Mouse (Mus musculus) kidney, adult 2 months (tissue): Measurements from ENCODE around the gene Ube2s. TPM values are rescaled to one million over a fixed set of nuclear protein-coding genes. Genes with fewer than 3 reads are reported as not detected.
"Not testable (repeated sequence)": the region's sequence is repeated elsewhere in the genome, so short reads cannot be mapped to it uniquely, and the experiment has no call there.

Experiments
- DNase-seq: peaks from one replicate; pipeline ENCODE4 v3.0.0; 2021
- H3K27ac ChIP-seq: fragments of 200-500 bp; 2 replicates; pipeline ENCODE4 v1.5.1; 2012; ENCODE audit warnings: low read depth, low read length, control low read depth, inconsistent platforms; ENCODE audit not compliant: insufficient read depth
- H3K27me3 ChIP-seq: fragments of 200-500 bp; replicated peaks from 2 replicates; pipeline ENCODE4 v1.6.1; 2012; ENCODE audit warnings: mild to moderate bottlenecking, moderate library complexity, low read length, inconsistent platforms; ENCODE audit not compliant: control insufficient read depth, insufficient read depth
- H3K36me3 ChIP-seq: fragments of 200-500 bp; 2 replicates; pipeline ENCODE4 v1.6.1; 2012; ENCODE audit warnings: mild to moderate bottlenecking, moderate library complexity, low read length, inconsistent platforms; ENCODE audit not compliant: control insufficient read depth, insufficient read depth
- H3K4me1 ChIP-seq: fragments of 200-500 bp; 2 replicates; pipeline ENCODE4 v1.6.1; 2011; ENCODE audit warnings: low read length; ENCODE audit not compliant: control insufficient read depth, insufficient read depth
- H3K4me3 ChIP-seq: fragments of 200-500 bp; 2 replicates; pipeline ENCODE4 v1.5.1; 2011; ENCODE audit warnings: mild to moderate bottlenecking, low read depth, low read length, control low read depth; ENCODE audit not compliant: insufficient read depth
- CTCF ChIP-seq: fragments of 200-500 bp; conservative IDR thresholded peaks from 2 replicates; pipeline ENCODE4 v1.5.1; 2011; ENCODE audit warnings: low read depth, mild to moderate bottlenecking, control low read depth, low read length, moderate library complexity, mixed read lengths; ENCODE audit not compliant: insufficient read depth, insufficient read length
- POLR2A ChIP-seq: fragments of 200-500 bp; IDR thresholded peaks from one replicate; pipeline ENCODE4 v1.6.1; 2011; ENCODE audit warnings: low read depth, low read length, control low read depth
- WGBS: fragments of 180-500 bp; shearing (Covaris S2); methylation state at CpG from one replicate; pipeline ENCODE4 v1.1.7; 2018; 5-methylcytosine and 5-hydroxymethylcytosine counted together
- polyA plus RNA-seq: library from polyadenylated mRNA; depleted of rRNA; stranded (reverse); fragments of >200 nt; gene quantifications from 2 replicates; pipeline ENCODE4 v1.2.3, GENCODE M21; 2012

Ube2s gene
- polyA plus RNA-seq, 1 experiment = 240 TPM

DNA sequence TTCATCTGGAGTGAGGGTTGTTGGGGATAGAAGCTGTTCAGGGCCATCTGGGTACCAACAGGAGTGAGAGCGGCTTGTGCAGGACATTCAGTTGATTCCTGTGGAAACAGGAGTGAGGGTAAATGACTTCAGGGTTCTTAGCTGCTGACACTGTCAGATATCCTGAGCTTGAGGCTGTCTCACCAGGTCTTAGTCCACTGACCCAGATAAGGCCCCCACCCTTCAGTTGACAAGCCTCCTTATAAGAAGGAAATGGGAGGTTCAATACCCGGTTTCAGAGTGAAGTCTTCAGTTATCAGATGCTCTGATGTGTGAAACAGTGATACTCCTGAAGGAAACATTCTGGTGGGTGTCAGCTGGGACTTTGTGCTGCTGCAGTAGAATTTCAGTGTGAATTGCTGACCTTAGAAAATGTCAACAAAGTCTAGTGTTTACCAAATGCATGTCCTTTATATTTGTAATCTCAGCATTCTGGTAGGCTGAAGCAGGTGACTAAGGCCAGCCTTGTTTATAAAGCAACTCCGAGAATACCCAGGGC lies 17.7 kb downstream of the Ube2s start:
- peaks cover 8% of the 10 kb centered on the region; the same call in 1 of the 2 replicates for H3K4me1 ChIP-seq
- no peak for TF ChIP-seq CTCF
- TF ChIP-seq POLR2A = no peak
- no peak overlapping the region for H3K27ac ChIP-seq
- no peaks in the 10 kb centered on the region for H3K27me3 ChIP-seq
- H3K4me3 ChIP-seq = no peak overlapping the region
- H3K36me3 ChIP-seq = peaks cover 2% of the 10 kb centered on the region; the same call in 1 of the 2 replicates
- DNase-seq = no peak
- 59% methylated on average over 3 of the region's 3 CpGs for WGBS

DNA sequence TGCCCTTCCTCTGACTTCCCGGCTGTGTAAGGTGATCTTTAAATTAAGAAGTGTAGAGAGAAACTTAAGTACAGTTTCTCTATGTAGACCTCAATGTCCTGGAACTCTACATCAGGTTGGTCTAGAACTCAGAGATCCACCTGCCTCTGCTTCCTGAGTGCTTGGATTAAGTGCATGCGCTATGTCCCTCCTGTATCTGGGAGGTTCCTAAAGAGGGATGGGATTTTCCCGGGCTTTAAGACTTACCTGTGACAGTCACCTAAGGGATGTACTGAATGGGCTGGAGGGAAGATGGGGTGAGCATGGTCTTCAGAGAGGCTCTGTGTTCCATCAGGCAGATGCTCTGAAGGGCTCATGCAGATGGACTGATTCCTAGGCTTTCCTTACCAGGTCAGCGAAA lies 18.7 kb downstream of the Ube2s start:
- Histone ChIP-seq H3K4me1 (peaks cover 8% of the 10 kb centered on the region; the same call in 1 of the 2 replicates), H3K4me3 (peak overlapping the region; percentile 99), H3K27ac (no peak overlapping the region), H3K36me3 (peaks cover 2% of the 10 kb centered on the region; the same call in 1 of the 2 replicates), H3K27me3 (no peaks in the 10 kb centered on the region)
- TF ChIP-seq CTCF (no peak), POLR2A (no peak)
- DNase-seq = no peak
- 31% methylated on average over 4 of the region's 4 CpGs for WGBS

DNA sequence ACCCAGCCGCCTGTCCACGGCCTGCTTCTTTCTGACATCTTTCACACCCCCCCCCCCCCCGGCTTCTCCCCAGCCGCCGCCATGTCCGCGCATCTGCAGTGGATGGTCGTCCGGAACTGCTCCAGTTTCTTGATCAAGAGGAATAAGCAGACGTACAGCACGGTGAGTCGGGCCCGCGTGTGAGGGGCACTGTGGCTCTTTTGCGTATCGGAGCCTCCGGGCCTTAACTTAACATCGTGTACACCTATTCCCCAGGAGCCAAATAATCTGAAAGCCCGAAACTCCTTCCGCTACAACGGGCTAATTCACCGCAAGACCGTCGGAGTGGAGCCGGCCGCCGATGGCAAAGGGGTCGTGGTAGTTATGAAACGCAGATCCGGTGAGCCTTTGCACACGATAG lies 19.1 kb downstream of the Ube2s start:
- Histone ChIP-seq H3K27ac (peak overlapping the region; percentile 93; the same call in 1 of the 2 replicates), H3K4me1 (peaks cover 10% of the 10 kb centered on the region; the same call in 1 of the 2 replicates), H3K4me3 (peak overlapping the region; percentile 99)
- not testable (repeated sequence) for H3K27me3 ChIP-seq, DNase-seq, H3K36me3 ChIP-seq
- whole genome bisulfite sequencing = under 1% methylated on average over 31 of the region's 31 CpGs

DNA sequence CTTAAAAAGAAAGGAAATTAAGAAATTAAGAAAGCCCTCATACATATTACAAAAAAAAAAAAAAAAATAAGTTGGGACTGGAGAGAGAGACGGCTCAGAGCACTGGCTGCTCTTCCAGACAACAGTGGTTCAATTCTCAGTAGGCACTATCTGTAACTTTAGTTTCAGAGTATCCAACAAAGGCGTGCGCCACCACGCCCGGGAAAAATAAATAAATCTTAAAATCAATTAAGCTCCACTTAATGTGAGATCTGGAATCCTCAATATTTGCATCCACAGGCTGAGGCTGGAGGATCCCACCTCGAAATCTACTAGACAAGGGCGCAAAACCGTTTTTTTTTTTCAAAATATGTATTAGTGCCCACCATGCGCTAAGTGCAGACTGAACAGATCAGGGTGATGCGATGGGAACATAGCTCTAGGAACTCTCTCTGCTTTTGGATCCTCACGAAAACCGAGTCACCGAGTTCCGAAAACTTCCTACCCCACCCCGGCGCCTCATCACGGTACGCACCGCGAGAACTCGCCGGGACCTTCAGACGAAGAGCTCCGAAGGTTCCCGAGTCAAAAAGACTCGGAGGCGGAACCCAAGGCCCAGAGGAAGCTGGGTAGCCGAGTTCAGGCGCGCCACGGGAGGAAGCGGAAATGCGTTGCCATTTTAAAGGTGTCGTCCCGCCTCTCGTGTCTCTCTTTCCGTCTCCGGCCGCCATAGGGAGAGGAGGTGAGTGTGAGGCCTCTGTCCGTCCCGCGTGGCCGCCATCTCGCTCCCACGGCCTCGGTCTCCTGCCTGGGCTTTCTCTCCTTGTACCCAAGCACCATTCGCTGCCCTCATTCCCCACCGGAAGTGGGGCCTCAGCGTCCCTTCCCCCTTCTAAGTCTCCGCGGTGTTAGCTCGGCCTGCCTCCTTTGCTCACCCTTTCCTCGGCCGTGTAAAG lies 19.8 kb downstream of the Ube2s start, which contains the start of gene Rpl28:
Rpl28 (plus strand) TSS at position 597 of the 935 bp plus-strand sequence.
- peaks cover 11% of the 10 kb centered on the region; the same call in 1 of the 2 replicates for H3K4me1 ChIP-seq
- H3K36me3 ChIP-seq = peaks cover 2% of the 10 kb centered on the region; the same call in 1 of the 2 replicates
- peak within 1 kb of the TSS; percentile 99 for H3K4me3 ChIP-seq
- TF ChIP-seq POLR2A = peak; percentile 97
- TF ChIP-seq CTCF = no peak
- peak within 1 kb of the TSS; percentile 95 for H3K27ac ChIP-seq
- under 1% methylated on average over 54 of the region's 54 CpGs for WGBS
- no peaks in the 10 kb centered on the region for H3K27me3 ChIP-seq
- DNase-seq = peak; percentile 98

DNA sequence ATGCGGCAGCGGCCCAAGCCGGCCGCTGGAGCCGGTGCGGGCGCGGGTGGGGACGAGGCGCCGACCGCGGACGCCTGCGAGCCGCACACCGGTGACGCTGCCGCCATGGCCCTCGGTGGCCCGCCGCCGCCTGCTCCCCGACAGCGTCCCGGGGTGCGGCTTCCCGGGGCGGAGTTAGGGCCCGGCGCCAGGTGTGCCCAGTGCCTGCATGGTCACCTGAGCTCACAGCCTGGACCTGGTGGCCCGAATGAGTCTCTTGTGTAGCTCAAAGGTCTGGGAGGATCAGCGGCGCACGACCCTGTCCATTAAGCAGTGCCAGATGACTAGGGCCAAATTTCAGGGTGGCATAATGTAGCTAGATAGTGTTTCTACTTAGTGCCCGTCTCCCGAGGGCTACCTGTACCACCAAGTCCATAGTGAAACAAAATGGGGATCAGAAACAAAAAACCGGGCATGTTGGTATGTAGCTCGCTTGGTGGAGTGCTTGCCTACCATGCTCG lies 22.9 kb downstream of the Ube2s start, which contains the start of gene Tmem238:
Tmem238 (minus strand) TSS at position 221 of the 500 bp plus-strand sequence.
- no peak for TF ChIP-seq CTCF
- peak; percentile 12 for TF ChIP-seq POLR2A
- 6% methylated on average over 40 of the region's 40 CpGs for WGBS
- peak; percentile 92 for DNase-seq

DNA sequence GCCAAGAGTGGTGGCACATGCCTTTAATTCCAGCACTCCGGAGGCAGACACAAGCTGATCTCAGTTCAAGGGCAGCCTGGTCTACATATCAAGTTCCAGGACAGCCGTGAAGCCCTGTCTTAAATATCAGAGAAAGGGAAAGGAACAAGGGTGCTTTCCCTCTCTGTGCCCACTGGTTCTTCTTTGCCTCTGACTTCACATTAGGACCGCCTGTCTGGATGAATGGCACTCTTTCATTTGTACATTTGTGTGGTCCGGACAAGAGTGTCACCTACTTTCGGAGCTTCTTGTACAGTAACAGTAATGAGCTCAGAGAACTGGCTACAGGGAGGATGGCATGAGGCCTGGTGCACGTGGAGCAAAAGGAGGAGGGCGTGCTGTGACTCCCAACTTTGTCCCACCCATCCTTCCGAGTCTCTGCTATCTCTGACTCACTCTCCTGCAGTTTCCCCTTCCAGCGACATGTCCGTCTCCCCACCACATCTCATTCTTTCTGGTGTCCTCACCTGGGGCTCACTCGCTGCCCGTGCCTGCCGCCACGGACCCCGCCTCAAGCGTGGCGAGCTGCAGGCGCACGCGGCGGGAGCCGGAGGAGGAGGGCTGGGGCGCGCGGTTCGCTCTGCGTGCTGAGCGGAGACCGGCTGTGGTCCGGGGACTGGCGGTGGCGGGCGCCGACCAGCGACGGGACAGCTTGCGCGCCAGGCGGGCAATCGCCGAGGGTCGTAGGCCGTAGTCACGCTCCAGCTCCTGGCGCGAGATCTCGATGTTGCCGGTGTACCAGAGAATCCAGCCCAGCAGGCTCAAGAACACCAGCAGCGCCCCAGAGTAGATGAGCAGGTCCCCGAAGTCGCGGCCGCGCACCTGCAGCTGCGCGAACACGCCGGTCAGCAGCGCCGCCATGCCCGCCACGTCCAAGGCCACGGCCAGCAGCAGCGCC lies 23.6 kb downstream of the Ube2s start:
- Histone ChIP-seq H3K4me3 (peak overlapping the region; percentile 69), H3K27me3 (no peaks in the 10 kb centered on the region), H3K4me1 (peaks cover 10% of the 10 kb centered on the region; the same call in 1 of the 2 replicates), H3K36me3 (no peaks in the 10 kb centered on the region), H3K27ac (peak overlapping the region; percentile 52)
- 2% methylated on average over 64 of the region's 64 CpGs for WGBS
- peak; percentile 71 for DNase-seq
- TF ChIP-seq CTCF (0 out of 2 replicates have a peak, but pooled peaks have one; percentile 17), POLR2A (no peak)

More for the DNA sequence above, 22.9 kb downstream of the Ube2s start, which contains the start of gene Tmem238:
- Histone ChIP-seq H3K4me3 (peak within 1 kb of the TSS; percentile 69), H3K27me3 (no peaks in the 10 kb centered on the region), H3K36me3 (no peaks in the 10 kb centered on the region), H3K4me1 (peaks cover 11% of the 10 kb centered on the region; the same call in 1 of the 2 replicates), H3K27ac (peak within 1 kb of the TSS; percentile 52)
